Mouse (Mus musculus): ENCODE results near the gene Ube2j2. TPM values are rescaled to one million over a fixed set of nuclear protein-coding genes. Genes with fewer than 3 reads are reported as not detected.

Ube2j2 gene
- polyA plus RNA-seq, 1 experiment from 2014 or later: 99.7 TPM

GRCm38 (mm10) chr4:156004109-156004508, 60.5 kb downstream of the Ube2j2 start:
- 90% methylated on average over 3 of the region's 3 CpGs for WGBS

GRCm38 (mm10) chr4:156008369-156008768, 64.7 kb downstream of the Ube2j2 start:
- WGBS: 96% methylated on average over 4 of the region's 4 CpGs
- no peaks in the 10 kb centered on the region for H3K9me3 ChIP-seq
- no peak overlapping the region for H3K4me3 ChIP-seq
- no peak overlapping the region for H3K27ac ChIP-seq
- no peak for ATAC-seq (ENCODE audit: insufficient number of reproducible peaks, low FRiP score, low TSS enrichment, low read depth)
- H3K4me2 ChIP-seq: no peak overlapping the region
- no peaks in the 10 kb centered on the region for H3K27me3 ChIP-seq
- H3K4me1 ChIP-seq: no peaks in the 10 kb centered on the region
- H3K9ac ChIP-seq: no peak overlapping the region
- peaks cover 87% of the 10 kb centered on the region for H3K36me3 ChIP-seq

More at GRCm38 (mm10) chr4:156004109-156004508, 60.5 kb downstream of the Ube2j2 start:
- H3K4me2 ChIP-seq: no peak overlapping the region
- H3K27me3 ChIP-seq: no peaks in the 10 kb centered on the region
- H3K9me3 ChIP-seq: no peaks in the 10 kb centered on the region
- no peaks in the 10 kb centered on the region for H3K4me1 ChIP-seq
- H3K27ac ChIP-seq: no peak overlapping the region
- no peak overlapping the region for H3K9ac ChIP-seq
- ATAC-seq (ENCODE audit: insufficient number of reproducible peaks, low FRiP score, low TSS enrichment, low read depth): no peak
- H3K4me3 ChIP-seq: no peak overlapping the region
- peaks cover 88% of the 10 kb centered on the region for H3K36me3 ChIP-seq

Small RNA genes within 50 kb of the gene (microRNA-seq; reads per million reads assigned to microRNA genes)
- gene Gm22991: not detected

Other genes with a start within 250 kb of the Ube2j2 start
- 11.1 and 11.5 TPM in 2 replicates for gene Fndc10, start 249.5 kb upstream of the Ube2j2 start, polyA plus RNA-seq (2015; fragmentation: Nextera tagmentation; extraction: Ambion mirVana)
- 132 and 139 TPM in 2 replicates for gene Ssu72, start 239.0 kb upstream of the Ube2j2 start, polyA plus RNA-seq (2015; fragmentation: Nextera tagmentation; extraction: Ambion mirVana)
- gene Tmem240, start 209.0 kb upstream of the Ube2j2 start, polyA plus RNA-seq (2015; fragmentation: Nextera tagmentation; extraction: Ambion mirVana): 0.94 and 1.3 TPM in 2 replicates
- 84.1 and 91.5 TPM in 2 replicates for gene Atad3a, start 182.7 kb upstream of the Ube2j2 start, polyA plus RNA-seq (2015; fragmentation: Nextera tagmentation; extraction: Ambion mirVana)
- 17.6 and 21.3 TPM in 2 replicates for gene Vwa1, start 169.1 kb upstream of the Ube2j2 start, polyA plus RNA-seq (2015; fragmentation: Nextera tagmentation; extraction: Ambion mirVana)
- gene Tmem88b, start 158.0 kb upstream of the Ube2j2 start, polyA plus RNA-seq (2015; fragmentation: Nextera tagmentation; extraction: Ambion mirVana): 0.38 and 0.52 TPM in 2 replicates
- gene Ankrd65, start 153.4 kb upstream of the Ube2j2 start, polyA plus RNA-seq (2015; fragmentation: Nextera tagmentation; extraction: Ambion mirVana): not detected in 2 replicates
- gene Mrpl20, start 141.0 kb upstream of the Ube2j2 start, polyA plus RNA-seq (2015; fragmentation: Nextera tagmentation; extraction: Ambion mirVana): 169 and 184 TPM in 2 replicates
- 185 and 187 TPM in 2 replicates for gene Ccnl2, start 131.3 kb upstream of the Ube2j2 start, polyA plus RNA-seq (2015; fragmentation: Nextera tagmentation; extraction: Ambion mirVana)
- 123 and 128 TPM in 2 replicates for gene Aurkaip1, start 112.6 kb upstream of the Ube2j2 start, polyA plus RNA-seq (2015; fragmentation: Nextera tagmentation; extraction: Ambion mirVana)
- 150 and 197 TPM in 2 replicates for gene Mxra8, start 104.2 kb upstream of the Ube2j2 start, polyA plus RNA-seq (2015; fragmentation: Nextera tagmentation; extraction: Ambion mirVana)
- gene Dvl1, start 96.4 kb upstream of the Ube2j2 start, polyA plus RNA-seq (2015; fragmentation: Nextera tagmentation; extraction: Ambion mirVana): 7.1 and 10.4 TPM in 2 replicates
- 0.32 and 0.42 TPM in 2 replicates for gene Tas1r3, start 80.5 kb upstream of the Ube2j2 start, polyA plus RNA-seq (2015; fragmentation: Nextera tagmentation; extraction: Ambion mirVana)
- 19.7 and 20.8 TPM in 2 replicates for gene Cptp, start 74.4 kb upstream of the Ube2j2 start, polyA plus RNA-seq (2015; fragmentation: Nextera tagmentation; extraction: Ambion mirVana)
- 69.5 and 72.3 TPM in 2 replicates for gene Ints11, start 74.3 kb upstream of the Ube2j2 start, polyA plus RNA-seq (2015; fragmentation: Nextera tagmentation; extraction: Ambion mirVana)
- gene Pusl1, start 52.0 kb upstream of the Ube2j2 start, polyA plus RNA-seq (2015; fragmentation: Nextera tagmentation; extraction: Ambion mirVana): 61.8 and 66.6 TPM in 2 replicates
- 23.3 and 23.8 TPM in 2 replicates for gene Acap3, start 52.0 kb upstream of the Ube2j2 start, polyA plus RNA-seq (2015; fragmentation: Nextera tagmentation; extraction: Ambion mirVana)
- 48.3 and 50.3 TPM in 2 replicates for gene C1qtnf12, start 18.5 kb downstream of the Ube2j2 start, polyA plus RNA-seq (2015; fragmentation: Nextera tagmentation; extraction: Ambion mirVana)
- 16.1 and 16.4 TPM in 2 replicates for gene B3galt6, start 48.8 kb downstream of the Ube2j2 start, polyA plus RNA-seq (2015; fragmentation: Nextera tagmentation; extraction: Ambion mirVana)
- 175 and 176 TPM in 2 replicates for gene Sdf4, start 49.0 kb downstream of the Ube2j2 start, polyA plus RNA-seq (2015; fragmentation: Nextera tagmentation; extraction: Ambion mirVana)
- 0.55 and 0.99 TPM in 2 replicates for gene Tnfrsf4, start 70.0 kb downstream of the Ube2j2 start, polyA plus RNA-seq (2015; fragmentation: Nextera tagmentation; extraction: Ambion mirVana)
- gene Tnfrsf18, start 82.3 kb downstream of the Ube2j2 start, polyA plus RNA-seq (2015; fragmentation: Nextera tagmentation; extraction: Ambion mirVana): 3.6 and 5.4 TPM in 2 replicates
- gene Ttll10, start 115.6 kb downstream of the Ube2j2 start, polyA plus RNA-seq (2015; fragmentation: Nextera tagmentation; extraction: Ambion mirVana): 2.5 and 3.1 TPM in 2 replicates
- gene 9430015G10Rik, start 166.2 kb downstream of the Ube2j2 start, polyA plus RNA-seq (2015; fragmentation: Nextera tagmentation; extraction: Ambion mirVana): 29.9 and 31.8 TPM in 2 replicates
- gene Rnf223, start 186.7 kb downstream of the Ube2j2 start, polyA plus RNA-seq (2015; fragmentation: Nextera tagmentation; extraction: Ambion mirVana): 1.0 and 1.2 TPM in 2 replicates